Mouse (Mus musculus) heart, postnatal 0 days (tissue): ENCODE measurements around the gene Tmem117.

Experiments used
- CTCF ChIP-seq: IDR thresholded peaks from 2 replicates; pipeline ENCODE4 v1.5.1; 2016; ENCODE audit warnings: antibody characterized with exemption, control low read depth, low read depth
- EP300 ChIP-seq: IDR thresholded peaks from 2 replicates; pipeline ENCODE4 v1.6.1; 2016; ENCODE audit warnings: antibody characterized with exemption, low read depth

- TF ChIP-seq CTCF (no peak), EP300 (no peak)
Measured at GRCm38 (mm10) chr15:94687176-94687575, 58.1 kb downstream of the Tmem117 start.
